Mouse (Mus musculus) telencephalon, adult 2 months (tissue): ENCODE measurements at regions not wholly inside any gene's neighbourhood (a gene's known extent, or its start where the extent isn't known, plus 50 kb on each side); places are given as distances from the start of the nearest gene placed in this dataset.
"Not testable (repeated sequence)": the region's sequence is repeated elsewhere in the genome, so short reads cannot be mapped to it uniquely, and the experiment has no call there.

Experiments
- DNase-seq: peaks from one replicate; pipeline ENCODE4 v3.0.0-alpha.2; 2011; ENCODE audit warnings: low read depth, low spot score

- DNase-seq, result no peak
Observed at GRCm38 (mm10) chr4:94394462-94394861, 161.9 kb upstream of the Gm10306 start.

- no peak for DNase-seq
Observed at GRCm38 (mm10) chr4:94397284-94397683, 159.1 kb upstream of the Gm10306 start.

GRCm38 (mm10) chr4:94406922-94407321 lies 149.4 kb upstream of the Gm10306 start:
- DNase-seq, result no peak

- no peak for DNase-seq
Observed at GRCm38 (mm10) chr4:94407503-94407902, 148.8 kb upstream of the Gm10306 start.

- DNase-seq, result no peak
Observed at GRCm38 (mm10) chr4:94412661-94413060, 143.7 kb upstream of the Gm10306 start.

- DNase-seq, result not testable (repeated sequence)
Observed at GRCm38 (mm10) chr4:94425525-94425924, 130.8 kb upstream of the Gm10306 start.

GRCm38 (mm10) chr4:94427581-94427980 lies 128.8 kb upstream of the Gm10306 start:
- DNase-seq, result no peak

GRCm38 (mm10) chr4:94432005-94432404 lies 124.3 kb upstream of the Gm10306 start:
- DNase-seq, result no peak

- DNase-seq, result peak; percentile 13
Observed at GRCm38 (mm10) chr4:94437717-94438435, 118.5 kb upstream of the Gm10306 start.

GRCm38 (mm10) chr4:94439159-94439836 lies 117.0 kb upstream of the Gm10306 start:
- peak; percentile 11 for DNase-seq

- no peak for DNase-seq
Observed at GRCm38 (mm10) chr4:94446604-94447003, 109.7 kb upstream of the Gm10306 start.
